Mouse (Mus musculus): ENCODE measurements around the gene Mup6. TPM values are rescaled to one million over a fixed set of nuclear protein-coding genes. Genes with fewer than 3 reads are reported as not detected.
"Not testable (repeated sequence)": the region's sequence is repeated elsewhere in the genome, so short reads cannot be mapped to it uniquely, and the experiment has no call there.

The Mup6 gene
- polyA plus RNA-seq, 1 experiment from 2014 or later, result not detected

DNA sequence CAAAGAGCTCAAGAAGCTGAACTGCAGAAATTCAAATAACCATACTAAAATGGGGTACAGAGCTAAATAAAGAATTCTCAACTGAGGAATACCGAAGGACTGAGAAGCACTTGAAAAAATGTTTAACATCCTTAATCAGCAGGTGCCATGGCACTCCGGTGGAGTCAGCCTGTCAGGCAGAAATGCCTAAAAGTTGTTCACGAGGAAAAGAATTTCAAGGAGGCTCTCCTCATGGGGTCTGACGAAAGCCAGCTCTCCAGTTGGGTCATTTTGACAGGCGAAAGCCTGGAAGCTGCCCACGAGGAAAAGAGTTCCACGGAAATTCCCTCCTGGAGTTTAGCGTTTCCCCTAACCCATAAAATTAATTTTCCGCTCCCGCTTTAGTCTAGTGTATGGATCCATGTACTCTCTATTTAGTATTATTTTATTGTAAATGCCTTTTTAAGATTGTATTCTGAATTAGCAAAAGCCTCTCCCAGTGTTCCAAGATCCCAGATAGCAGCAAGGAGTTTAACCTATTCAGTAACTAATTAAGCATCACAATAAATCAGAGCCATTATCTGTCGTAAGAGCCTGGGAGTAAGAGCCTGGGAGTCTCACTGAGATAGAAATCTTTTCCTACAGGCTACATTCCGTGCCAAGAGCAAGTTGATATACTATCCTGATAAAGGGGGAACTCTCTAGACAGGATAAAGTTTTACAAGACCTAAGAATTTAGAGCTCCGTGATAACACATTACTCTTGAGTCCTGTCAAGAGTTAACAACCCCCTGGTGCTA, 65.4 kb downstream of the Mup6 start:
- H3K4me1 ChIP-seq; H3K4me2 ChIP-seq; H3K27me3 ChIP-seq (replicated peaks); H3K27ac ChIP-seq; H3K9me3 ChIP-seq; H3K9ac ChIP-seq; H3K36me3 ChIP-seq (replicated peaks); ATAC-seq (replicated peaks); H3K4me3 ChIP-seq: not testable (repeated sequence)
- 68% methylated on average over 13 of the region's 13 CpGs for WGBS

Other genes with a start within 250 kb of the Mup6 start
- gene Inip, start 162.7 kb upstream of the Mup6 start, polyA plus RNA-seq (2015; fragmentation: Nextera tagmentation; extraction: Ambion mirVana), result 55.4 and 61.4 TPM in 2 replicates
- 20.5 and 22.4 TPM in 2 replicates for gene Snx30, start 158.5 kb upstream of the Mup6 start, polyA plus RNA-seq (2015; fragmentation: Nextera tagmentation; extraction: Ambion mirVana)
- gene Slc46a2, start 49.2 kb upstream of the Mup6 start, polyA plus RNA-seq (2015; fragmentation: Nextera tagmentation; extraction: Ambion mirVana), result 0.05 and 0.11 TPM in 2 replicates
- not detected in 2 replicates for gene Mup4, start 3.6 kb upstream of the Mup6 start, polyA plus RNA-seq (2015; fragmentation: Nextera tagmentation; extraction: Ambion mirVana)
- not detected in 2 replicates for gene Mup7, start 106.2 kb downstream of the Mup6 start, polyA plus RNA-seq (2015; fragmentation: Nextera tagmentation; extraction: Ambion mirVana)
- gene Mup2, start 190.0 kb downstream of the Mup6 start, polyA plus RNA-seq (2015; fragmentation: Nextera tagmentation; extraction: Ambion mirVana), result not detected in 2 replicates

Measured in midbrain, embryonic 15.5 days (tissue).